Mouse (Mus musculus) gastrocnemius, postnatal 36 days (tissue): Measurements from ENCODE around the gene Zfp821. TPM values are rescaled to one million over a fixed set of nuclear protein-coding genes. Genes with fewer than 3 reads are reported as not detected.

Source experiments
- DNase-seq, 2 experiments: peaks; one replicate each; pipeline ENCODE4 v3.0.0; 2022
- intact Hi-C: fragments of 180-260 bp; cut with DNase I; formaldehyde crosslinking; loops from one replicate; pipeline ENCODE4 v1.15.1; 2025
- total RNA-seq, 2 experiments: library from RNA; stranded (reverse); gene quantifications; 2 replicates each; pipeline ENCODE4 v1.2.3; 2021

Zfp821 gene
- total RNA-seq, 2 experiments from 2014 or later: 4.3 to 5.9 TPM

DNA sequence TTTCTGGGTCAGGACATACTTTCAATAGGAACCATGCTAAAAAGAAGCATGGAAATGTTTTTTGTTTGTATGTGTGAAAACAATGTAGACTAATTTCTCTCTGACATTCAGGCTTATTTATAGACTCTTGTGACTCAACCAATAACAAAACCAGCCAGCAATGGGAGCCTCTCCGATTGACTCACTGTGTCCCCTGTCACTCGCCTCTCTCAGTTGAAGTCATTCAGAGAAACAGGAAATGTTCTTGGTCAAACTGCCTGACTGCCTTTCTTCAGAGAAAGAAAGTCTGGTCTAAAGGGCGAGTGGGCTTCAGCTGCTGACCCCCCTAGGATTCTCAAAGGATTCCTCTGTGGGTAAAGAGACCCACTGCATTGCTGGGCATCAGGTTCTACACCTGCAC, 67.8 kb downstream of the Zfp821 start:
- intact Hi-C loops: no loop called here
- DNase-seq: no peak

Other genes starting within 250 kb of the Zfp821 start
- gene Pmfbp1, start 211.5 kb upstream of the Zfp821 start, total RNA-seq: not detected
- 1 to 10 TPM; 8.8 to 9.8 TPM for gene Dhx38, start 139.7 kb upstream of the Zfp821 start, total RNA-seq
- 1 to 10 TPM; 6.8 to 7.2 TPM for gene Txnl4b, start 139.7 kb upstream of the Zfp821 start, total RNA-seq
- gene Hp, start 126.4 kb upstream of the Zfp821 start, total RNA-seq: 10 to 100 TPM in 1 of 2 experiments, 1 to 10 TPM in 1; 7.1 to 21.5 TPM
- 10 to 100 TPM; 12.9 to 14.0 TPM for gene Dhodh, start 96.9 kb upstream of the Zfp821 start, total RNA-seq
- gene Pkd1l3, start 91.0 kb upstream of the Zfp821 start, total RNA-seq: under 1 TPM in 1 of 2 experiments, not detected in 1; 0.05 TPM
- gene Ist1, start 12.3 kb upstream of the Zfp821 start, total RNA-seq: 10 to 100 TPM; 25.4 to 31.4 TPM
- gene Atxn1l, start 32.2 kb downstream of the Zfp821 start, total RNA-seq: 10 to 100 TPM; 17.3 to 19.7 TPM
- gene Ap1g1, start 73.0 kb downstream of the Zfp821 start, total RNA-seq: 10 to 100 TPM; 26.7 to 31.0 TPM
- gene Phlpp2, start 163.0 kb downstream of the Zfp821 start, total RNA-seq: 1 to 10 TPM; 1.9 to 2.2 TPM